Mouse (Mus musculus): ENCODE measurements around the gene Evi5l.

DNA sequence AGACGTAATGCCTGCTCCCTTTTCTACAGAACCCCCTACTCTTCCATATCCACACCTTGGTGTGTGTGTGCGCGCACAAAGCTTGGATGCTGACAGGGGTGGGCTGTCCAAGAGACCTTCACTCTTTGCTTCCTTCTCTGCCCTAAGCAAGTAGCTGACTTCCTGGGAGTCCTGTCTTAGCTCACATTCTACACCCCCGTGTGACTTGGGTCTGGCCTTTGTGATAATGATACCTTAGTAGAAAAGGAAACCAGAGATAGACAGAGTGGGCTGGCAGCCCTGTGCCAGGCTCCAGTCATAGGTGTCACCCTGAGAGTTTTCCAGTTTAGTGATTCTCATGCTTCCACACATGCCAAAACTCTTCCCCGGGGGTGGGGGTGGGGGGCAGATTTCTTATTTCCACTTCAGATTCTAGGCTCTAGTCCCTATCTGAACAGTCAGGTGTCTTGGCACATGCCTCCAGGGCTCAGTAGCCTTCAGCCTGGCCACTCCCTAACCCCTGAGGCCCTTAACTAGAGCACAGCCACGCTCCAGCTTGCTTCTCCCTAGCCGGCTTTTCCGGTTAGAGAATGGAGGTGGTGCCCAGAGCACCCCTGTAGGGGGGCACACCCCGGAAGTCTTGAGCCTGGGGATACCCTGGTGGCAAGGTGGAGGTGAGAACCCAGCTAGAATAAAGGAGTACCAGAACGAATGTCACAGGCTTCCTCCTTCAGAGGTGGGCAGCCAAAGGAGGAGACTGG is 64.4 kb downstream of the Evi5l start:
- no peak for TF ChIP-seq CTCF (IDR thresholded peaks at IDR 0.05; ENCODE audit: low read depth, low read length)
- TF ChIP-seq POLR2A (IDR thresholded peaks at IDR 0.05; ENCODE audit: insufficient read depth, low read length): no peak
